Mouse (Mus musculus): ENCODE measurements around the gene St3gal2.
"Not testable (repeated sequence)": the region's sequence is repeated elsewhere in the genome, so short reads cannot be mapped to it uniquely, and the experiment has no call there.

Gene St3gal2

DNA sequence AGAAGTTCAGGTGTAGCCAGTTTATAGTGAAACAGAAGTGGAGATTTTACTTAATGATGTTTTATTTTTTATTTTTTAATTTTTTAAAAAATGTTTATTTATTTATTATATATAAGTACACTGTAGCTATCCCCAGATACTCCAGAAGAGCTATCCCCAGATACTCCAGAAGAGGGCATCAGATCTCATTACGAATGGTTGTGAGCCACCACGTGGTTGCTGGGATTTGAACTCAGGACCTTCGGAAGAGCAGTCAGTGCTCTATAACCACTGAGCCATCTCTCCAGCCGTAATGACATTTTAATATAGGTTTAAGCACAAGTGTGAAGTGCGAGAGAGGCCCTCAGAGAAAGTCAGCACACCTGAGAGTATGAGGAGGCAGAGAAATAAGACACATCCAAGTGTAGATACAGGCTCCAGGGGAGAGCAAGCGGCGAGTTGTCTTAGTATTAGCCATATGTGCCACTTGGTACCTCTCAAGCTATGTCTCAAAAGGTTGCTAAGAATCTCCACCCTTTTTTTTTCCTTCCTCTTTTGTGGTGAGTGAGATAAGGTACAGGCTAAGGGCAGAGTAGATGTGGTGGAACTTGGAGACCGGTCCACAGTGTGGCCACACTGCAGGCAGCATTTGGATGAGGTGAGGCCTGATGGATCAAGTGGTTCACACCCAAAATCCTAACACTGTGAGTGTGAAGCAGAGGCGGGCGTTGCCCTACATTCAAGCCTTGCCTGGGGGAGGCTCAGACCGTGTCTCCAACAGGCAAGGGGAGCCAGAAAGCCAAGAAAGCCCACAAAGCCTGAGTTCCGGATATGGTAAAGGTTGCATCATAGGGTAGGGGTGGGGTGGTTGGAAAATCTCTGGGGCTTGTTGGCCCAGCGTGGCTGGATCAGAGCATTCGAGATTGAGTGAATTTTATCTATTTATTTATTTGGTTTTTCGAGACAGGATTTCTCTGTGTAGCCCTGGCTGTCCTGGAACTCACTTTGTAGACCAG is 7.8 kb upstream of the St3gal2 start:
- in situ Hi-C loops (cut with MboI, MseI) = no loop called here

DNA sequence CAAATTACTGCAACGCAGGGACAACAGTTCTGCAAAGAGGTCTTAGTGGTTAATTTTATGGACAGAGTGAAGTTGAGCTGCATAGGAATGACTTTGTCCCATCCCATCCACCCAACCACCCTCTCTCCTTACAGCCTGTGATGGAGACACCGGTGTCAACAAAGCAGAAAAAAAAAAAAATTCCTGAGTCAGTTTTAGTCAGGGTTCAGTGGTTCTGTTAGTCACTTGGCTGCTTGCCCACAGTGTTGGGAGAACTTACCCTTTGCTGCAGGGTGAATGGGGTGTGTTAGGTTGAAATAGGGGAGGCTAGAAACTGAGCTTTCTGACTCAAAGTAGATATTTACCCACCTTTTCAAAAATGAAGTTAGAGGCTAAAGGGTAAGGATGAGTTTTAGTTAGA is 2.3 kb upstream of the St3gal2 start:
- in situ Hi-C loops (cut with MboI, MseI) = no loop called here

DNA sequence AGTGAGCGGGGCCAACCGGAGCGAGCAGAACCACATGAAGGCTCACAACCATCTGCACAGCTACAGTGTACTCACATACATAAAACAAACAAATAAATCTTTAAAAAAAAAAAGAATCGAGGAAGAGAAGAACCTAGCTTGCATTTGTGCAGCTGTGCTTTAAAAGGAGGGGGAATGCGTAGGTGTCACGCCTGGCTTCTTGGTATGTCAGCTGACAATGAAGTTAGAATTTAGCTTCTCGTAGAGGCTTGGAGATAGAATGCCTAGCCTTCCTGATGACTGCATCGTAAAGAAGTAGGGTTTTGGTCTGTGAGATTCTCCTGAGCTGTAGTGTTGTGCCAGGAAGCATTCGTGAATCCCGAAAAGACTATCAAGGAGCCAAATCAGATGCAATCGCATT is 1.7 kb upstream of the St3gal2 start:
- in situ Hi-C loops (cut with MboI, MseI) = no loop called here

DNA sequence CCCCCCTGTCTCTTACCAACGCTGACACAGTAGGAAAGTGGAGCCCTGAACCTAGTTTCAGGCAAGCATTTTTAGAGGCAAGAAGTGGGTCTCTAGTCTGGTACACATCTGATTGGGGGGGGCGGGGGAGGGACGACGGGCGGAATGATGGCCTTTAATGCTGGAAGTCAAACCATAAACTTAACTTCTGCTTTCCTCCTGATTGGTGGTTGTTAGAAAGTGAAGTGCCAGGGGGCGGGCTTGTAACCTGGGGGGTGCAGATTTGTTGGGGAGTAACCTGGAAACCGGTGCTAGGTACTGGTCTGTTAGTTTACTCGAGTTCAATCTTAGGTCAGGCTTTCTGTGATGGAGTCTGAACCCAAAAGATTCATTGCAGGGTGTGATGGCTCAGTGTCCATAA is 1.3 kb upstream of the St3gal2 start:
- in situ Hi-C loops (cut with MboI, MseI) = no loop called here

DNA sequence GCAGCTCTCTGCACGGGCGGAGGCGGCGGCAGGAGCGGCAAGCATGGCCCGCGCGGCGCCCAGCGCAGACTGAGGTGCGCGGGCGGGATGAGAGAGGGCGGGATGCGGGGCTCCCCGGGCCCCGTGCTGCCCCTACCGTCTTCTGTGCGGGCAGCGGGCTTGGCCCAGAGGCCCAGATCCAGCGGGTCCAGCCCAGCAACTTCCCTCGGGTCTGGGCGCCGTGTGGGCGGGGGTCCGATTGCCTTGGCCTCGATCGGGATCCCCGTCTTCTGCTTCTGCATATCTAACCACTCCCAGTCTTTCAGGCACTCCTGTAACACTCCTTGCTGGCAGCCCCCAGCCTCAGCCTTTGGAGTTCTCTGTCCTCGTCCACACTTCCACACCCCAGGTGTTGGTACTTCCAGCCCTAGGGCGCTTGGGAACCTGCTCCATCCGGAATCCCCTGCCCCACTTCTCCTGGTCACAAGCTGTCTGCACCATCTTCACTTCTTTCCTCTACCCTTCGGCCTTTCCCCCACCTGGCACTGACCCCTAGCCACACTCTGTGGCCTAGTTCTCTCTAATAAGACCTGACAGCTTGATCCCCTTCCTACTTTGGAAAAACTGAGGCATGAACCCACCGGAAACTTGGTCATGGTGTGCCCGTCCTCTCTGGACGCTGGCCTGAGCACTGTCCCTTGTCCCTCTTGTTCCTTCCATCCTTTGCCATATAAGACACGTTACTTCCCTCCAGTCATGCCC is 480 bp downstream of the St3gal2 start:
- in situ Hi-C loops (cut with MboI, MseI) = no loop called here

DNA sequence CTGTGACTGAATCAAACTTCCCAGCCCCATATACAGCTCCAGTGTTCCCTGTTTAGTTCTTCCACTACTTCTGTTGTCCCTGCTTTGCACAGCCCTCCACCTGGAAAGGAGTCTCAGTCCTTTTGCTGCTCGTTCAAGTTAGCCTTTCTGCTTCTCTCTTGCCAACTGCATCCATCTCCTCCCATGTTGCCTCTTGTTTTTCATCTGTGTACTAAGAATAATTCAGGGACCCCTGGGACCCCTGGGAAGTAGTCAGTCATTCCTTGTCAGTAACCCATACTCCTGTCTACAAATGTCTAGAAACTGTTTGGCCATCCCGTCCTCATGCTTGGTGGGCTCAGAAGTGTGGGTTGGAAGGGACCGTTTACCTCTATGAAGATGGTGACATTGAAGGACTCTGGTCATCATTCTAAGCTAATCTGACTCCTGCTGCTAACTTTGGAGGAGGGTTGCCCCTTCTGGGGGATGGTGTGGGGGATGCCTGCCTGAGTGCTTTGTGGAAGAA is 1.1 kb downstream of the St3gal2 start:
- in situ Hi-C loops (cut with MboI, MseI) = no loop called here

DNA sequence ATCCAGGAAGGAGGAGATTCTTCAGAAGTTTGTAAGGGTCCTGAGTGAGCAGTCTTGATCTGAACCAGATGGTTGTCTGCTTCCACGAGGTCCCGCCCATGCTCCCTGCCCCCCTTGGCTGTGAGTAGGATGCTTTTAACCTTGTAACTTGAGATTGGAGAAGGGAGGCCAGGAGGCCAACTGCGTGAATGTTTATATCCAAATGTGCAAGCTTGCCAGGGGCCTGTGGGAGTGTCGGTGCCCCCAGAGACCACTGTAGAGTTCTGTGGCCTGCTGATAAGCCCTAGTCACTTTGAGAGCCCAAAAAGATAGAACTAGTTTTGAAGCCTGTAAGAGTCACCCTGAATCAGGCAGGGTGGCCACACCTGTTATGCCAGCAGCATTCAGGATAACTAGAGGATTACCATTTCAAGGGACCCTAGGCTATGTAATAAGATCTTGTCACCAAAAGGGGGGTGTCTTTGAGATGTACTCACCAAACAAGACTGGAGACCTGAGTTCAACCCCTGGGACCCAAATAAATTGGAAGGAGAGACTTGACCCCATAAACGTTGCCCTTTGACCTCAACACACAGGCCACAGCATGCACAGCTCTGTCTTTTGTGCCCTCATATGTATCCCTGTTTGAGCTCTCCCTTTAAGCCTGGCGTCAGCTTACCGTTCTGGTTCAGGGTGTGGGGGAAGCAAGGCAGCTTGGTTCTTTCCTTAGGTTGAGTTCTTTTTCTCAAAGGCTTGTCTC is 1.9 kb downstream of the St3gal2 start:
- in situ Hi-C loops (cut with MboI, MseI) = no loop called here

DNA sequence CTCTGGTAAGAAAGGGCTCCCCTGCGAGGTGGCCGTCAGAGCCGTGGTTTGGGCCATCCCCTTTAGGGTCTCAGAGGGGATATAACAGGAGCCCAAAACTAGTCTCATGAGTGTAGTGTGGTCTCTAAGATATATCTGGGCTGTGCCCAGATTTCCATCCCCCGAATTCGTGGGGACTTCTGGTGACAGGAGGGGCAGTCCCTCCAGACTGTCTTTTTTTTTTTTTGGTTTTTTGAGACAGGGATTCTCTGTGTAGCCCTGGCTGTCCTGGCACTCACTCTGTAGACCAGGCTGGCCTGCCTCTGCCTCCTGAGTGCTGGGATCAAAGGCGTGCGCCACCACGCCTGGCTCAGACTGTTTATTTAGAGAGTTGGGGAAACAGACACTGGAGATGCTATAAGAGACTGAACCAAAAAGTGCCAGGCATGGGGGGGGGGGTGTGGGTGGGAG is 6.0 kb downstream of the St3gal2 start:
- in situ Hi-C loops (cut with MboI, MseI) = no loop called here

DNA sequence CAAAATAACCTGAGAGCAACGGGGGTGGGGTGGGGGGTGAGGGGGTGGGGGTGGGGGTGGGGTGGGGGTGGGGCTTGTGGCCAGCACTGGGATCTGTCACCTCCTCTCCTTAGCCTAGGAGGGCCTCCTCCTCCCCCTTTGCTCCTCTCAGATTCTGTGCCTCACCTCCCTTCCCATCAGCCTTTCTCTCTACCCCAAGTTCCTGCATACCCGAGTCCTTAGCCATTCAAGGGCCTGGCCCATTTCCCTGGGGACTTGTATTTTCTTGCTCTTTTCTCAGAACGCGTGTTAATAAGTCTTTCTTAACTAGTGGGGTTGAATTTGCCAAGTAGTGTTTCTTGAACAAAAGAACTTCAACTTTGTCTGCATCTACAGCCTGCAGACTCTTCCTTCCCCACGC is 7.0 kb downstream of the St3gal2 start:
- in situ Hi-C loops (cut with MboI, MseI) = no loop called here

DNA sequence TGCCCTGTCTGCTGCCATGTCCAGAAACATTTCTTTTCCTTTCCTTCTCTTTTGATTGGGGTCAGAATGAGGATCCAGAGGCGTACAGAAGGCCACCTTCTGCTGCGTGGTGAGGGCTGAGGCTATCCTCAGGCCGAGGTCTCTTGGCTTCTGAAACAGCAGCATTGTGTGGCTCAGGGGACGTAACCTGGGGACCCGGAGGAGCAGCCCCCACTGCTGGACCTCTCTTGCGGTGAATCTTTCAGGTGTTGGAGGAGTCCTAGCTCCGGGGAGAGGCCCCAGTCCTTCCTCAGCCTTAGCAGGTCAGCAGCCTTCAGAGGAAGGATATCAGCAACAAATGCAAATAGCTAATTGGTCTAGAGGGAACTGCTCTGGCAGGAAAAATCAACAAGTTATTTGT is 8.7 kb downstream of the St3gal2 start:
- in situ Hi-C loops (cut with MboI, MseI) = no loop called here

DNA sequence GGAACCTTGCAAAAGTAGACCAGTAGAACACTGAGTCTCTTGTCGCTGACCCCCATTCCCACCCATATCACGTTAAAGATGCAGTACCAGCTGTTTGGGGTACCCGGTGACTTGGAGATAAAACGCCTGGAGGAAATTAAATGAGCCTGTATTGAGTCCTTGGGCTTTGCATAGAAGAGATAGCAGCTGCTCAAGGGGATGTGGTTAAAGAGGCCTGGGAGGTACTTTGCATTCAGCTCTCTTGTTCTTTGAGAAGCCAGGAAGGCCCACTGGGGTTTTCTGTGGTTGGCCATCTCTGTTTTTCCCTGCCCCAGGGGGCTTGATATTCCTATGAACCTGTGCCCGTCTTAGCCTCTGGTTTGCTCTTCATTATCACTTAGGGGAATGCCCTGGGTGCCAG is 9.3 kb downstream of the St3gal2 start:
- in situ Hi-C loops (cut with MboI, MseI) = no loop called here

DNA sequence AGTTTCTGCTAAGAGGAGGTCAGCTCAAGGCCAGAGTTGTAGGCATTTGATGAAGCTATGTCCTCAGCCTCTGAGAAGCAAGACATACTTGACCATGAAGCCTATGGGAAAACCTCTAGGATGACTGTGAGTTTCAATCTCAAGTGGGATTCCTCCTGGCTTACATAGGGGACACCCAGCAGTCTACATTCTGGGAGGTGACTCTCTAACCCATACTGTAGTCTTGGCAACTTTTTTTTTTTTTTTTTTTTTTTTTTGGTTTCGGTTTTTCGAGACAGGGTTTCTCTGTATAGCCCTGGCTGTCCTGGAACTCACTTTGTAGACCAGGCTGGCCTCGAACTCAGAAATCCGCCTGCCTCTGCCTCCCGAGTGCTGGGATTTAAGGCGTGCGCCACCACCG is 9.9 kb downstream of the St3gal2 start:
- in situ Hi-C loops (cut with MboI, MseI) = not testable (repeated sequence)

DNA sequence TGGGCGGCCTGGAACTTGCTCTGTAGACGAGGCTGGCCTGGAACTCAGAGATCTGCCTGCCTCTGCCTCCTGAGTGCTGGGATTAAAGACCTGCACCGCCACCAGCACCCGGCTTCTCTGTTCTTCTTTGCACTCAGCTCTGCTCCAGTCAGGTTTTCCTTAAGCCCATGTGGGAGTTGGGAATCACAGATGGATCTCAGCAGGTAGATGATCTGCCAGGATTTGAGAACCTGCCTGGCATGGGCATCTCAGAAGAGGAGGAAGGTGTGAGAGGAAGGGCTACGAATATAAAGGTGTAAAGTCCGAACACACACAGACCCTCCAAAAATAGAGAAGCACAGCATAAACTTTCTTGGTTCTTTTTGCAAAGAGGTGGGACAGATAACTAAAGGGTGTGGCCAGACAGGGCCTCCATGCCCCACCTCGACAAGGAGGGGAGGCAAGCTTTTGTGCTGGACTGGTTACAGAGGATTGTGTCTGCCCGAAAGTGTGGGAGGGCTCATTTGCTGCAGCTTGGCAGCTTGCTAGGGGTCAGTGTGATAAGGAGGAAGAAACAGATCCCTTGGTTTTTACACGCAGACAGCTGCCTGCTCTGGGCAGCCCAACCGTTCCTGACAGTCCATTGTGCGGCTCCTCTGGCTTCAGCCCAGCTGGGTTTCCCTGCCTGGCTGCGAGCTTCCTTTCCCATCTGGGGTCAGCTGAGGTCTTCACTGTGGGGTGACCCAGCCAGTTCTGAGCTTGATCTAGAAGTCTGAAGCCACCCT is 11.6 kb downstream of the St3gal2 start:
- in situ Hi-C loops (cut with MboI, MseI) = no loop called here

DNA sequence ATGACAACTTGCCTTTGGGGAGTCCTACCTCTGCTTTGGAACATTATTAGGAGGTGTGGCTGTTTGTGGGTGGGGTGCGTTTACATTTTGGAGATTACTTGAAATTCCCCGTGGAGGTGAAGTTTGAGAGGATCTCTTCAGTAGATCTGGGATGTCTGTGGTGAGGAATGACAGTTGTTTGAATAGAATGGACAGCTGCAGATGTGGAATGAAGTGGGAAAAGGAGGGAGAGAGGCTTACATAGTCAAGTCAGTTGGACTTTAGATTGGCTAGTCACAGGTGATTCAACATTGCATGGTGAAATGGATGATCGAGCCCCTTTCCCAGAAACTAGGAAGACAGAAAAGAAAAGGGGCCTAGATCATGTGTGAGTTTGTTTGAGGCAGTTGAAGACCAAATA is 12.7 kb downstream of the St3gal2 start:
- in situ Hi-C loops (cut with MboI, MseI) = no loop called here

DNA sequence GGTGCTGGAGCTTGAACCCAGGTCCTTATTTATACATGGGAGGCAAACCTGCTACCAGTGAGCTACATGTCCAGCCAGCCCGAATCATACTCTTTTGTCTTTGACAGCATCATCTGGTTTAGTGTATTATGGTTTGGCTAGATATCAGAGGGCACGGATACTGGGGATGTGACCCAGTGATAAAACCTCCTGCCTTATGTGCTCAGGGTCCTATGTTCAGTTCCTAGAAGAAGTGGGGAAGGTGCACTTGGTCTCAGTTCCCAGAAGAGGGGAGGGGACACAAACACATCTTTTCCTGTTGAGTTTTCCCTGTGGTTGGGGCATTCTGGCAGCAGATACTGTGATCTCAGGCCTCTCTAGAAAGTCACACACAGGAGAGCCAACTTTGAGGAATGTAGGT is 13.6 kb downstream of the St3gal2 start:
- in situ Hi-C loops (cut with MboI, MseI) = no loop called here

DNA sequence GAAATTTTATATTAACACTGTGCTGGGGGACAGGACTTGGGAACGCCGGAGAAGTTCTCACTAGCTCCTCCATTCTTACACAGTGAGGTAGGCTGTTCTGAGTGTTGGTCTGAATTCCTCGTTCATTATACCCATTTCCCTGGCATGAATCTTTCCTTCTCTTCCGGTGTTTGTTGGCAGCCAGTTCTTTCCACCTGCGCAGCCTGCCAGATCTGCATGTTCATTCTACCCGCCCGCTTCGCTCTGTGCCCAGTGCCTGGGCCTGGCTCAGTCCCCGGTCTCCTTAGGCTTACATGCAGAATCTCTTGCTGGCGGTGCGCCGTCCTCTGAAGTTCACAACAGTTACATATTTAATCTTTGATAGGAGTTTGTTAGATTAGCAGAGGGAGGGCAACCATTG is 16.5 kb downstream of the St3gal2 start:
- in situ Hi-C loops (cut with MboI, MseI) = no loop called here

DNA sequence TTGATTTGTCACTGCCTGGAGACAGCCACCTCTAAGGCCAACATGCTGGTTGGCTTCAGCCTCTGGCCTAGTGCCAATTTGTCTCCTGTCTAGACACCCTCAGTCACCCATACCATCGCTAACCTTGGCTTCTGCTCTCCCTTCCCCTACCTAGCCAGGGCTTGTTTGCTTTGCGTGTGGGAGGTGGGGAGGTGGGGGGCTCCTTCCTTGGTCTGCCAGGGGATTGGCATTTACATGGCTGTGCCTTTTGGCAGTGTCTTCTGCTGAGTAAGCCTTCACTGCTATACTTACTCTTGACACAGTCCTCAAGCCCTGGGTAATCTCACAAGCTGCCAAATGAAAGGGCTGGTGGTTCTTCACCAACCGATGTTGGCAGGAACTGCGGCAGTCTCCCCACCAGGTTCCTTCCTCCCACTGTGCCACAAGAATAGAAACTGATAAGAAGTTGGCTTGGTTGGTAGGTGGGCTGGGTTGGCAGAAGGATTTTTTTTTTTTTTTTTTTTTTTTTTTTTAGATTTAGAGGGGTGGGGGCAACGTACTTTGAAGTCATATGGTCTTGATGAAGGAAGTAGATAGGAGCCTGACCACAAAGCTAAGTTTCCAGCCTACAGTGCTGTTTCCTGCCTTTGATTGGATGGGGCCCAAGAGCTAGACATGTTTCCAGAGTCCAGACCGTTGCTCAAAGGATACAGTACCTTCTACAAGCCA is 19.3 kb downstream of the St3gal2 start:
- in situ Hi-C loops (cut with MboI, MseI) = no loop called here

DNA sequence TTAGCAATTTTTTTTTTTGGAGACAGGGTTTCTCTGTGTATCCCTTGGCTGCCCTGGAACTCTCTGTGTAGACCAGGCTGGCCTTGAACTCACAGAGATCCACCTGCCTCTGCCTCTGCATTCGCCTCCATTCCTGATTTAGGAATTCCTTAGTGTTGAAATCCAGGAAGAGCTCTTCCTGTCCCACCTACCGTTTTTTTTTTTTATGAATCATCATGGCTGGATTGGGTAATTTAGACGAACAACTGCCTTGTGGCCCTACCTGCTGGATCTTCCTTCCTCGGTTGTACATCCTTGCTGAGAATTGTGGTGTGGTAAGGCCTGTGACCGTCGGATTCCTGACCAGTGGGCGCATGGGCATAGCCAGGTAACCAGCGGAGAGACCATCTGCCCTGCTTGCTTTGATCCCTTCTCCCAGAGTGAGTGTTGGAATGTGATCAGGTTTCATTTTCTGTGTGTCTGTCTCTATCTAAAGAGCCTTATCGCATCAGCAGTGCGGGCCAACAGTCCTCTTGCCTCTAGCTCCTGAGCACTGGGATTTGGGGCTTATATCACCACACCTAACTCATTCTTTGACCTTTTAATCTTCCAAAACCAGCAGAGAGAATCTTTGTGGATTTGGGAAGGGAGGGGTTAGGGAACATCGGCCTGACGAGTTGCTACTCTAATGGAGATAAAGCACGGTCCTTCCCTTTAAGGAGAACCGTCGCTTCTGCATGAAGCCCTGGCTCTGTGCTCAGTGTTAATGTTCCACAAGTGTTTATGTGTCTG is 21.1 kb downstream of the St3gal2 start:
- in situ Hi-C loops (cut with MboI, MseI) = no loop called here

DNA sequence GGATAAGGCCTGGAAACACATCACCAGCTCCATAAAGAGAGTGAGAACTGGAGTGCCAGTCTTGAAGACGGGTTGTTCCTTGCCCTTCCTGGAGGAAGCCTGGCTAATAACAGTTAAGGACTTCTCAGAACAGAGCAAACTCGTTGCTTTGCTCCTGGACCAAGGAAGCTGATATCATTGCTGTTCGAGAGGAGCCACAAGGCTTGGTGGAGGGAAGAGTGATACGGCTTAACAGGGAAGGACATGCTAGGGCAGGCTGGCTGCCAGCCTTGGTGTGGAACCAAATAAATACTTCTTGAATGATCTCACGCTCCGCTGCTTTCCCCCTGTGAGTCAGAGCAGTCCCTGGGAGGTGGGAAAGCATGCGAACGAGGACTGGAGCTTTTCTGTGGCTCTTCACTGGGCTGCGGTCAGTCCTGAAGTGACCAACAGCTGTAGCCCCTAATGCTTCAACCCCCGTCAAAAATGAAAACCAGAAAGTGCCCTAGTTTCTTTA is 21.8 kb downstream of the St3gal2 start:
- in situ Hi-C loops (cut with MboI, MseI) = no loop called here
